Mouse (Mus musculus) liver, adult 2 months (tissue): Measurements from ENCODE around the gene 2310046K23Rik.

ENCODE experiments used
- CTCF ChIP-seq: fragments of 200-500 bp; IDR thresholded peaks from 2 replicates; pipeline ENCODE4 v1.5.1; 2011; ENCODE audit warnings: low read depth, low read length, control low read depth
- POLR2A ChIP-seq: fragments of 200-500 bp; IDR thresholded peaks from 2 replicates; pipeline ENCODE4 v1.6.1; 2011; ENCODE audit warnings: low read length, control low read depth; ENCODE audit not compliant: insufficient read depth; ENCODE audit errors: extremely low read depth

GRCm38 (mm10) chr3:92486307-92486706 is 48.0 kb downstream of the 2310046K23Rik start:
- TF ChIP-seq POLR2A (no peak), CTCF (no peak)
